Mouse (Mus musculus) embryonic facial prominence, embryonic 10.5 days (tissue): ENCODE measurements at regions not wholly inside any gene's neighbourhood (a gene's known extent, or its start where the extent isn't known, plus 50 kb on each side); places are given as distances from the start of the nearest gene placed in this dataset.

Experiments used
- DNase-seq: peaks from one replicate; pipeline ENCODE4 v3.0.0-alpha.2; 2017; ENCODE audit warnings: low spot score
- H3K27ac ChIP-seq: fragments of 300-500 bp; sonication (generic); replicated peaks from 2 replicates; pipeline ENCODE4 v1.5.1; 2016; ENCODE audit warnings: mild to moderate bottlenecking
- H3K27me3 ChIP-seq: fragments of 300-500 bp; sonication (generic); replicated peaks from 2 replicates; pipeline ENCODE4 v1.6.1; 2016; ENCODE audit warnings: low read depth, mild to moderate bottlenecking; ENCODE audit not compliant: poor library complexity, severe bottlenecking
- H3K36me3 ChIP-seq: fragments of 300-500 bp; sonication (generic); replicated peaks from 2 replicates; pipeline ENCODE4 v1.6.1; 2016; ENCODE audit warnings: mild to moderate bottlenecking, moderate library complexity
- H3K4me1 ChIP-seq: fragments of 300-500 bp; sonication (generic); 2 replicates; pipeline ENCODE4 v1.6.1; 2016
- H3K4me3 ChIP-seq: fragments of 300-500 bp; sonication (generic); 2 replicates; pipeline ENCODE4 v1.5.1; 2016; ENCODE audit warnings: mild to moderate bottlenecking, moderate library complexity
- H3K9me3 ChIP-seq: fragments of 300-500 bp; sonication (generic); 2 replicates; pipeline ENCODE4 v1.6.1; 2016; ENCODE audit warnings: mild to moderate bottlenecking
- WGBS: fragments of 180-500 bp; shearing (Covaris S2); methylation state at CpG from one replicate; pipeline ENCODE4 v1.1.7; 2016; 5-methylcytosine and 5-hydroxymethylcytosine counted together

- H3K4me3 ChIP-seq, result no peak overlapping the region
- no peaks in the 10 kb centered on the region for H3K36me3 ChIP-seq
- H3K4me1 ChIP-seq, result no peaks in the 10 kb centered on the region
- H3K9me3 ChIP-seq, result no peaks in the 10 kb centered on the region
- WGBS, result 81% methylated on average over 3 of the region's 3 CpGs
- H3K27me3 ChIP-seq, result no peaks in the 10 kb centered on the region
- DNase-seq, result no peak
- no peak overlapping the region for H3K27ac ChIP-seq
Measured at GRCm38 (mm10) chr14:90172729-90173128, 1701.5 kb upstream of the Pcdh20 start.
